Mouse (Mus musculus) brain, embryonic 14.5 days (tissue): ENCODE data around the gene Prkci.

Source experiments
- CTCF ChIP-seq: fragments of 200-500 bp; IDR thresholded peaks from 2 replicates; pipeline ENCODE4 v1.5.1; 2012; ENCODE audit warnings: inconsistent platforms, mild to moderate bottlenecking, moderate library complexity, borderline replicate concordance; ENCODE audit not compliant: insufficient read depth, insufficient read length; ENCODE audit errors: extremely low read depth
- POLR2A ChIP-seq: fragments of 200-500 bp; IDR thresholded peaks from 2 replicates; pipeline ENCODE4 v1.6.1; 2012; ENCODE audit warnings: mild to moderate bottlenecking, inconsistent platforms, borderline replicate concordance; ENCODE audit not compliant: poor library complexity, insufficient read depth, insufficient read length, severe bottlenecking; ENCODE audit errors: extremely low read depth

GRCm38 (mm10) chr3:30981616-30982380 is 13.7 kb upstream of the Prkci start:
- TF ChIP-seq CTCF (no peak), POLR2A (no peak)
